Mouse (Mus musculus): Measurements from ENCODE around the gene Olig3. TPM values are rescaled to one million over a fixed set of nuclear protein-coding genes. Genes with fewer than 3 reads are reported as not detected.

Gene Olig3
- total RNA-seq, 4 experiments from 2014 or later = not detected

Other genes starting within 250 kb of the Olig3 start
- gene Ifngr1, start 235.4 kb downstream of the Olig3 start, total RNA-seq (2022) = 10 to 100 TPM; 20.6 to 30.4 (median 25.0) TPM

Measured in layer of hippocampus, adult 8-10 months (tissue).